Mouse (Mus musculus) embryo, embryonic 10 days (tissue): Measurements from ENCODE around the gene Asap3.

Source experiments
- DNase-seq: peaks from one replicate; pipeline ENCODE4 v3.0.0-alpha.2; 2015; ENCODE audit warnings: low spot score

Gene Asap3

GRCm38 (mm10) chr4:136181367-136181766, 24.8 kb upstream of the Asap3 start:
- DNase-seq = no peak

GRCm38 (mm10) chr4:136185375-136185774, 20.8 kb upstream of the Asap3 start:
- no peak for DNase-seq

GRCm38 (mm10) chr4:136186315-136186714, 19.9 kb upstream of the Asap3 start:
- DNase-seq = no peak

GRCm38 (mm10) chr4:136186739-136187472, 19.3 kb upstream of the Asap3 start:
- no peak for DNase-seq

GRCm38 (mm10) chr4:136188973-136189737, 17.0 kb upstream of the Asap3 start:
- no peak for DNase-seq

GRCm38 (mm10) chr4:136189912-136190311, 16.3 kb upstream of the Asap3 start:
- no peak for DNase-seq

- no peak for DNase-seq
Observed at GRCm38 (mm10) chr4:136193571-136193970, 12.6 kb upstream of the Asap3 start.

GRCm38 (mm10) chr4:136195029-136195428, 11.1 kb upstream of the Asap3 start:
- no peak for DNase-seq

GRCm38 (mm10) chr4:136195629-136196028, 10.5 kb upstream of the Asap3 start:
- DNase-seq = no peak

- no peak for DNase-seq
Observed at GRCm38 (mm10) chr4:136196201-136196600, 10.0 kb upstream of the Asap3 start.

GRCm38 (mm10) chr4:136198846-136199245, 7.3 kb upstream of the Asap3 start:
- no peak for DNase-seq

GRCm38 (mm10) chr4:136199562-136200292, 6.4 kb upstream of the Asap3 start:
- DNase-seq = peak; percentile 80

GRCm38 (mm10) chr4:136202509-136202908, 3.7 kb upstream of the Asap3 start:
- peak; percentile 96 for DNase-seq

GRCm38 (mm10) chr4:136204775-136205174, 1.4 kb upstream of the Asap3 start:
- no peak for DNase-seq

- DNase-seq = no peak
Observed at GRCm38 (mm10) chr4:136206943-136207342, 778 bp downstream of the Asap3 start.

GRCm38 (mm10) chr4:136210931-136211330, 4.8 kb downstream of the Asap3 start:
- no peak for DNase-seq

- DNase-seq = no peak
Observed at GRCm38 (mm10) chr4:136213629-136214028, 7.5 kb downstream of the Asap3 start.

GRCm38 (mm10) chr4:136214828-136215227, 8.7 kb downstream of the Asap3 start:
- DNase-seq = no peak

GRCm38 (mm10) chr4:136215576-136215975, 9.4 kb downstream of the Asap3 start:
- DNase-seq = no peak

- no peak for DNase-seq
Observed at GRCm38 (mm10) chr4:136217063-136217462, 10.9 kb downstream of the Asap3 start.

GRCm38 (mm10) chr4:136218595-136219214, 12.5 kb downstream of the Asap3 start:
- peak; percentile 65 for DNase-seq

GRCm38 (mm10) chr4:136220133-136220775, 14.1 kb downstream of the Asap3 start:
- peak; percentile 67 for DNase-seq
